Mouse (Mus musculus) adrenal gland, postnatal 25 days (tissue): ENCODE data around the gene Rorc. TPM values are rescaled to one million over a fixed set of nuclear protein-coding genes. Genes with fewer than 3 reads are reported as not detected.

ENCODE experiments used
- DNase-seq: peaks from one replicate; pipeline ENCODE4 v3.0.0; 2021; ENCODE audit warnings: mixed read lengths
- long read RNA-seq: library from polyadenylated mRNA; stranded (forward); transcript quantifications from one replicate; pipeline ENCODE4 v2.0.0, GENCODE M21; 2021
- total RNA-seq: library from RNA; stranded (reverse); gene quantifications from 2 replicates; pipeline ENCODE4 v1.2.3, GENCODE M21; 2021

Gene Rorc
- total RNA-seq: 13.9 and 19.0 TPM in 2 replicates
- long read RNA-seq, transcript Rorc-201 (11 exons, 2,136 nt): major isoform, 39 of 54 reads
- long read RNA-seq, partial matches to known transcripts: 7 of 54 reads
- long read RNA-seq, other reads (novel, unspliced or antisense): 8 of 54 reads

- DNase-seq: peak; percentile 62
Measured at GRCm38 (mm10) chr3:94372641-94373040, at the start of gene Rorc. Gene Rorc, plus strand, starts transcription at chr3:94372794.

GRCm38 (mm10) chr3:94328681-94329080 lies 43.9 kb upstream of the Rorc start:
- no peak for DNase-seq

GRCm38 (mm10) chr3:94334442-94334841 lies 38.2 kb upstream of the Rorc start:
- DNase-seq: no peak

GRCm38 (mm10) chr3:94338522-94338921 lies 34.1 kb upstream of the Rorc start:
- no peak for DNase-seq

- no peak for DNase-seq
Measured at GRCm38 (mm10) chr3:94341959-94342422, 30.6 kb upstream of the Rorc start, which contains the start of gene Them5. Gene Them5, plus strand, starts transcription at chr3:94342099.

- no peak for DNase-seq
Measured at GRCm38 (mm10) chr3:94342552-94342951, 30.0 kb upstream of the Rorc start.

GRCm38 (mm10) chr3:94344182-94344581 lies 28.4 kb upstream of the Rorc start:
- DNase-seq: no peak

GRCm38 (mm10) chr3:94344897-94345296 lies 27.7 kb upstream of the Rorc start:
- no peak for DNase-seq

- no peak for DNase-seq
Measured at GRCm38 (mm10) chr3:94348146-94348545, 24.4 kb upstream of the Rorc start.

GRCm38 (mm10) chr3:94360812-94361211 lies 11.8 kb upstream of the Rorc start:
- peak; percentile 46 for DNase-seq

- DNase-seq: no peak
Measured at GRCm38 (mm10) chr3:94362138-94362537, 10.5 kb upstream of the Rorc start, which contains the start of gene C2cd4d. Gene C2cd4d, plus strand, starts transcription at chr3:94362438.

GRCm38 (mm10) chr3:94363291-94364153 lies 9.1 kb upstream of the Rorc start:
- DNase-seq: peak; percentile 72

GRCm38 (mm10) chr3:94364154-94364526 lies 8.5 kb upstream of the Rorc start:
- DNase-seq: no peak

GRCm38 (mm10) chr3:94366761-94367160 lies 5.8 kb upstream of the Rorc start:
- peak; percentile 70 for DNase-seq

- no peak for DNase-seq
Measured at GRCm38 (mm10) chr3:94367511-94367910, 5.1 kb upstream of the Rorc start.

GRCm38 (mm10) chr3:94368631-94369030 lies 4.0 kb upstream of the Rorc start:
- no peak for DNase-seq

- no peak for DNase-seq
Measured at GRCm38 (mm10) chr3:94369709-94370108, 2.9 kb upstream of the Rorc start.

GRCm38 (mm10) chr3:94371637-94372036 lies 957 bp upstream of the Rorc start:
- peak; percentile 94 for DNase-seq

GRCm38 (mm10) chr3:94372038-94372437 lies 556 bp upstream of the Rorc start:
- no peak for DNase-seq

GRCm38 (mm10) chr3:94373090-94373489 lies 496 bp downstream of the Rorc start:
- no peak for DNase-seq

- DNase-seq: peak; percentile 59
Measured at GRCm38 (mm10) chr3:94373597-94374011, 1.0 kb downstream of the Rorc start.

GRCm38 (mm10) chr3:94374636-94375035 lies 2.0 kb downstream of the Rorc start:
- no peak for DNase-seq

GRCm38 (mm10) chr3:94375146-94375545 lies 2.6 kb downstream of the Rorc start:
- no peak for DNase-seq

- no peak for DNase-seq
Measured at GRCm38 (mm10) chr3:94375861-94376260, 3.3 kb downstream of the Rorc start.
